Mouse (Mus musculus): ENCODE data around the gene Timm23. TPM values are rescaled to one million over a fixed set of nuclear protein-coding genes. Genes with fewer than 3 reads are reported as not detected.
"Not testable (repeated sequence)": the region's sequence is repeated elsewhere in the genome, so short reads cannot be mapped to it uniquely, and the experiment has no call there.

Gene Timm23
- polyA plus RNA-seq, 1 experiment = 83.6 TPM

- H3K4me1 ChIP-seq (ENCODE audit: control insufficient read depth, insufficient read depth, low read length) = no peaks in the 10 kb centered on the region
- TF ChIP-seq CTCF (IDR thresholded peaks at IDR 0.05; ENCODE audit: insufficient read depth, low read length) (no peak), POLR2A (IDR thresholded peaks at IDR 0.05; ENCODE audit: borderline replicate concordance, extremely low read depth, low read depth, low read length) (no peak)
- H3K4me3 ChIP-seq (replicated peaks; ENCODE audit: extremely low read depth, low read depth, low read length) = no peak overlapping the region
- DNase-seq = no peak
- WGBS = 87% methylated on average over 6 of the region's 6 CpGs
Measured at GRCm38 (mm10) chr14:32190627-32191391, 10.9 kb downstream of the Timm23 start.

GRCm38 (mm10) chr14:32183846-32184245 is 17.9 kb downstream of the Timm23 start:
- no peak overlapping the region for H3K4me3 ChIP-seq (replicated peaks; ENCODE audit: extremely low read depth, low read depth, low read length)
- H3K4me1 ChIP-seq (ENCODE audit: control insufficient read depth, insufficient read depth, low read length) = no peaks in the 10 kb centered on the region
- WGBS = 95% methylated on average over 4 of the region's 4 CpGs
- DNase-seq = no peak
- TF ChIP-seq CTCF (IDR thresholded peaks at IDR 0.05; ENCODE audit: insufficient read depth, low read length) (no peak), POLR2A (IDR thresholded peaks at IDR 0.05; ENCODE audit: borderline replicate concordance, extremely low read depth, low read depth, low read length) (no peak)

- no peak for DNase-seq
- no peaks in the 10 kb centered on the region for H3K4me1 ChIP-seq (ENCODE audit: control insufficient read depth, insufficient read depth, low read length)
- 83% methylated on average over 6 of the region's 6 CpGs for WGBS
- TF ChIP-seq CTCF (IDR thresholded peaks at IDR 0.05; ENCODE audit: insufficient read depth, low read length) = no peak
- no peak for TF ChIP-seq POLR2A (IDR thresholded peaks at IDR 0.05; ENCODE audit: borderline replicate concordance, extremely low read depth, low read depth, low read length)
- no peak overlapping the region for H3K4me3 ChIP-seq (replicated peaks; ENCODE audit: extremely low read depth, low read depth, low read length)
Measured at GRCm38 (mm10) chr14:32180861-32181260, 20.8 kb downstream of the Timm23 start.

GRCm38 (mm10) chr14:32179393-32180195 is 22.1 kb downstream of the Timm23 start:
- DNase-seq = no peak
- 90% methylated on average over 10 of the region's 10 CpGs for WGBS
- no peaks in the 10 kb centered on the region for H3K4me1 ChIP-seq (ENCODE audit: control insufficient read depth, insufficient read depth, low read length)
- TF ChIP-seq CTCF (IDR thresholded peaks at IDR 0.05; ENCODE audit: insufficient read depth, low read length) = no peak
- no peak for TF ChIP-seq POLR2A (IDR thresholded peaks at IDR 0.05; ENCODE audit: borderline replicate concordance, extremely low read depth, low read depth, low read length)
- no peak overlapping the region for H3K4me3 ChIP-seq (replicated peaks; ENCODE audit: extremely low read depth, low read depth, low read length)

GRCm38 (mm10) chr14:32176590-32176989 is 25.1 kb downstream of the Timm23 start:
- H3K4me3 ChIP-seq (replicated peaks; ENCODE audit: extremely low read depth, low read depth, low read length); DNase-seq; H3K4me1 ChIP-seq (ENCODE audit: control insufficient read depth, insufficient read depth, low read length): not testable (repeated sequence)
- 84% methylated on average over 5 of the region's 5 CpGs for WGBS

- DNase-seq = no peak
- no peak for TF ChIP-seq POLR2A (IDR thresholded peaks at IDR 0.05; ENCODE audit: borderline replicate concordance, extremely low read depth, low read depth, low read length)
- TF ChIP-seq CTCF (IDR thresholded peaks at IDR 0.05; ENCODE audit: insufficient read depth, low read length) = no peak
- H3K4me1 ChIP-seq (ENCODE audit: control insufficient read depth, insufficient read depth, low read length) = no peaks in the 10 kb centered on the region
- no peak overlapping the region for H3K4me3 ChIP-seq (replicated peaks; ENCODE audit: extremely low read depth, low read depth, low read length)
- 90% methylated on average over 2 of the region's 2 CpGs for whole genome bisulfite sequencing
Measured at GRCm38 (mm10) chr14:32175310-32175709, 26.4 kb downstream of the Timm23 start.

- no peak overlapping the region for H3K4me3 ChIP-seq (replicated peaks; ENCODE audit: extremely low read depth, low read depth, low read length)
- TF ChIP-seq CTCF (IDR thresholded peaks at IDR 0.05; ENCODE audit: insufficient read depth, low read length) = no peak
- no peak for TF ChIP-seq POLR2A (IDR thresholded peaks at IDR 0.05; ENCODE audit: borderline replicate concordance, extremely low read depth, low read depth, low read length)
- peaks cover 7% of the 10 kb centered on the region for H3K4me1 ChIP-seq (ENCODE audit: control insufficient read depth, insufficient read depth, low read length)
- DNase-seq = no peak
- WGBS = 92% methylated on average over 4 of the region's 4 CpGs
Measured at GRCm38 (mm10) chr14:32170137-32170536, 31.6 kb downstream of the Timm23 start.

GRCm38 (mm10) chr14:32168653-32169231 is 33.0 kb downstream of the Timm23 start:
- 63% methylated on average over 3 of the region's 3 CpGs for WGBS
- TF ChIP-seq CTCF (IDR thresholded peaks at IDR 0.05; ENCODE audit: insufficient read depth, low read length) (no peak), POLR2A (IDR thresholded peaks at IDR 0.05; ENCODE audit: borderline replicate concordance, extremely low read depth, low read depth, low read length) (no peak)
- Histone ChIP-seq H3K4me1 (ENCODE audit: control insufficient read depth, insufficient read depth, low read length) (peaks cover 8% of the 10 kb centered on the region), H3K4me3 (replicated peaks; ENCODE audit: extremely low read depth, low read depth, low read length) (no peak overlapping the region)
- no peak for DNase-seq

- no peak for DNase-seq
- H3K4me1 ChIP-seq (ENCODE audit: control insufficient read depth, insufficient read depth, low read length) = peaks cover 8% of the 10 kb centered on the region
- WGBS = 67% methylated on average over 5 of the region's 5 CpGs
- no peak overlapping the region for H3K4me3 ChIP-seq (replicated peaks; ENCODE audit: extremely low read depth, low read depth, low read length)
- TF ChIP-seq CTCF (IDR thresholded peaks at IDR 0.05; ENCODE audit: insufficient read depth, low read length) (no peak), POLR2A (IDR thresholded peaks at IDR 0.05; ENCODE audit: borderline replicate concordance, extremely low read depth, low read depth, low read length) (no peak)
Measured at GRCm38 (mm10) chr14:32167326-32167725, 34.4 kb downstream of the Timm23 start.
